Mouse (Mus musculus) erythroblast, embryonic 14.5 days (primary cell): ENCODE data around the gene Gm4791. TPM values are rescaled to one million over a fixed set of nuclear protein-coding genes. Genes with fewer than 3 reads are reported as not detected.

Source experiments
- H3K27me3 ChIP-seq: 2 replicates; pipeline ENCODE4 v1.6.1; 2012; ENCODE audit warnings: inconsistent platforms; ENCODE audit not compliant: control insufficient read depth
- H3K36me3 ChIP-seq: 2 replicates; pipeline ENCODE4 v1.6.1; 2012; ENCODE audit warnings: mild to moderate bottlenecking, inconsistent platforms; ENCODE audit not compliant: control insufficient read depth
- H3K4me1 ChIP-seq: 2 replicates; pipeline ENCODE4 v1.6.1; 2012; ENCODE audit warnings: inconsistent platforms; ENCODE audit not compliant: control insufficient read depth
- H3K4me3 ChIP-seq: replicated peaks from 2 replicates; pipeline ENCODE3; 2012; ENCODE audit warnings: moderate library complexity, mild to moderate bottlenecking, inconsistent platforms
- H3K9me3 ChIP-seq: 2 replicates; pipeline ENCODE4 v1.6.1; 2012; ENCODE audit warnings: low read length, inconsistent platforms, mixed read lengths; ENCODE audit not compliant: control insufficient read depth
- GATA1 ChIP-seq: IDR thresholded peaks from 2 replicates; pipeline ENCODE4 v1.6.1; 2012; ENCODE audit warnings: low read length, inconsistent platforms, mixed read lengths
- TAL1 ChIP-seq: IDR thresholded peaks from 3 replicates; pipeline ENCODE4 v1.6.1; 2012; ENCODE audit warnings: low read length, inconsistent platforms, mixed read lengths
- polyA plus RNA-seq: library from polyadenylated mRNA; stranded (reverse); fragments of >175 nt; gene quantifications from 2 replicates; pipeline ENCODE4 v1.2.3, GENCODE M21; 2012

Gene Gm4791
- polyA plus RNA-seq: not detected in 2 replicates

- H3K4me1 ChIP-seq: no peaks in the 10 kb centered on the region
- H3K4me3 ChIP-seq: no peak within 1 kb of the TSS
- no peaks in the 10 kb centered on the region for H3K27me3 ChIP-seq
- no peaks in the 10 kb centered on the region for H3K36me3 ChIP-seq
- no peak for TF ChIP-seq GATA1
- TF ChIP-seq TAL1: no peak
- H3K9me3 ChIP-seq: no peaks in the 10 kb centered on the region
These were observed at the start of gene Gm4791 for GRCm38 (mm10) chr9:46998338-46998791. TSS of gene Gm4791 (plus strand) at chr9:46998741.

- Histone ChIP-seq H3K4me3 (no peak overlapping the region), H3K27me3 (no peaks in the 10 kb centered on the region), H3K4me1 (no peaks in the 10 kb centered on the region), H3K36me3 (no peaks in the 10 kb centered on the region), H3K9me3 (no peaks in the 10 kb centered on the region)
- TF ChIP-seq GATA1: no peak
- no peak for TF ChIP-seq TAL1
These were observed 42.3 kb upstream of the Gm4791 start for GRCm38 (mm10) chr9:46956286-46956685.

- TF ChIP-seq TAL1: no peak
- no peak for TF ChIP-seq GATA1
- Histone ChIP-seq H3K4me3 (no peak overlapping the region), H3K27me3 (no peaks in the 10 kb centered on the region), H3K4me1 (no peaks in the 10 kb centered on the region), H3K9me3 (no peaks in the 10 kb centered on the region), H3K36me3 (no peaks in the 10 kb centered on the region)
These were observed 41.1 kb upstream of the Gm4791 start for GRCm38 (mm10) chr9:46957420-46957950.

GRCm38 (mm10) chr9:46966028-46966427 lies 32.5 kb upstream of the Gm4791 start:
- Histone ChIP-seq H3K4me3 (no peak overlapping the region), H3K27me3 (no peaks in the 10 kb centered on the region), H3K36me3 (no peaks in the 10 kb centered on the region), H3K4me1 (no peaks in the 10 kb centered on the region), H3K9me3 (no peaks in the 10 kb centered on the region)
- no peak for TF ChIP-seq TAL1
- TF ChIP-seq GATA1: no peak

GRCm38 (mm10) chr9:46968970-46969369 lies 29.6 kb upstream of the Gm4791 start:
- no peak for TF ChIP-seq TAL1
- no peak for TF ChIP-seq GATA1
- H3K4me3 ChIP-seq: no peak overlapping the region
- no peaks in the 10 kb centered on the region for H3K27me3 ChIP-seq
- H3K9me3 ChIP-seq: no peaks in the 10 kb centered on the region
- no peaks in the 10 kb centered on the region for H3K4me1 ChIP-seq
- no peaks in the 10 kb centered on the region for H3K36me3 ChIP-seq

- Histone ChIP-seq H3K4me1 (no peaks in the 10 kb centered on the region), H3K27me3 (no peaks in the 10 kb centered on the region), H3K9me3 (no peaks in the 10 kb centered on the region), H3K4me3 (no peak overlapping the region), H3K36me3 (no peaks in the 10 kb centered on the region)
- TF ChIP-seq TAL1: no peak
- TF ChIP-seq GATA1: no peak
These were observed 29.1 kb upstream of the Gm4791 start for GRCm38 (mm10) chr9:46969406-46969805.

- Histone ChIP-seq H3K4me1 (no peaks in the 10 kb centered on the region), H3K27me3 (no peaks in the 10 kb centered on the region), H3K36me3 (no peaks in the 10 kb centered on the region), H3K9me3 (no peaks in the 10 kb centered on the region), H3K4me3 (no peak overlapping the region)
- TF ChIP-seq GATA1 (no peak), TAL1 (no peak)
These were observed 19.7 kb upstream of the Gm4791 start for GRCm38 (mm10) chr9:46978806-46979205.

GRCm38 (mm10) chr9:46980111-46980510 lies 18.4 kb upstream of the Gm4791 start:
- no peaks in the 10 kb centered on the region for H3K27me3 ChIP-seq
- H3K4me1 ChIP-seq: no peaks in the 10 kb centered on the region
- no peak overlapping the region for H3K4me3 ChIP-seq
- H3K36me3 ChIP-seq: no peaks in the 10 kb centered on the region
- H3K9me3 ChIP-seq: no peaks in the 10 kb centered on the region
- TF ChIP-seq TAL1 (no peak), GATA1 (no peak)

- Histone ChIP-seq H3K9me3 (no peaks in the 10 kb centered on the region), H3K36me3 (no peaks in the 10 kb centered on the region), H3K4me3 (no peak overlapping the region), H3K4me1 (no peaks in the 10 kb centered on the region), H3K27me3 (no peaks in the 10 kb centered on the region)
- TF ChIP-seq TAL1: no peak
- TF ChIP-seq GATA1: no peak
These were observed 15.1 kb upstream of the Gm4791 start for GRCm38 (mm10) chr9:46983471-46983870.

- Histone ChIP-seq H3K36me3 (no peaks in the 10 kb centered on the region), H3K4me3 (no peak overlapping the region)
- TF ChIP-seq TAL1: no peak
- no peak for TF ChIP-seq GATA1
These were observed 43.0 kb downstream of the Gm4791 start for GRCm38 (mm10) chr9:47041569-47041968.

More at GRCm38 (mm10) chr9:47041569-47041968, 43.0 kb downstream of the Gm4791 start:
- Histone ChIP-seq H3K9me3 (peaks cover 2% of the 10 kb centered on the region; the same call in 1 of the 2 replicates), H3K27me3 (no peaks in the 10 kb centered on the region), H3K4me1 (no peaks in the 10 kb centered on the region)
